Mouse (Mus musculus) sigmoid colon, adult 10 weeks (tissue): ENCODE data around the gene Tmprss11a. TPM values are rescaled to one million over a fixed set of nuclear protein-coding genes. Genes with fewer than 3 reads are reported as not detected.

Experiments used
- polyA plus RNA-seq: library from polyadenylated mRNA; stranded (reverse); fragments of 350-450 nt; fragmentation: Illumina TruSeq; extraction: RNeasy Lipid Tissue Mini Kit (QIAGEN cat#74804); gene quantifications from one replicate; pipeline ENCODE4 v1.2.3, GENCODE M21; 2014; ENCODE audit warnings: low read depth, low replicate concordance

Tmprss11a gene
- not detected for polyA plus RNA-seq

DNA sequence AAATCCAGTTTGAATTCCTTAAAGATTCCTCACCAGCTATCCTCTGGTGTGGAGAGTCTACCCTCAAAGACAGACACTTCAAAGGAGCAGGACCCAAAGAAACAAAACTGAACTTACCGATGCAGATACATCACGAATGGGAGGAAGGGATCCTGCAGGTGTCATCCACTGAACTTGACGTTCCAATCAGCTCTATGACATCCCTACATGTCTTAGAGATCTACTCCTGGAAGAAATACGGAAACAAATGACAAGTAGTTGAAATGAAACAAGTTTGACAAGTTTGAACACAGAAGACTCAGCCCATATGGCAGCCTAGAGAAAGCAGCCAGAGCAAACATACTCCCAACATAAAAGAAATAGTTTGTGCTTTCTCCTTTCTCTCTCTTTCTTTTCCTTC is at the start of gene Tmprss11a:
Gene Tmprss11a, minus strand, starts transcription at position 101 of the 400 bp plus-strand sequence.

DNA sequence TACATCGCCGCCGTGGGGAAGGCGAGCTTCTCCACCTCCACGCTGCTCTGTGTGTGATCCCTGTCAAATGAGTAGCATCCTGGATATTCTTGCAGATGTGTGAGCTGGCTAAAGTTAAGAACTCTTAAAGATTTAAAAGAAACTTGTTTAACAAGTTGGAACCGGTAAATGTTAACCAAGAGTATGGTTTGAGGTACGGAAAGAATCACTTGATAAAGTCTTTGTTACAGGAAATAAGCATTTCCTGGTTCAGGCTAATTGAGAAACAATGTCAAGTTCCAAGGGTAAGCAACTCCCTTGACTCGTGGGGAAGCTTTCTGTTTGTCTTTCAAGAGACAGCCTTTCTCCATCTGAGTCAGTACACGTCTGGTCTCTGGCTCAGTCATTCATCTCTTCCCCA is 49.7 kb upstream of the Tmprss11a start, which contains the start of gene Tmprss11g:
Gene Tmprss11g, minus strand, starts transcription at position 101 of the 400 bp plus-strand sequence.

DNA sequence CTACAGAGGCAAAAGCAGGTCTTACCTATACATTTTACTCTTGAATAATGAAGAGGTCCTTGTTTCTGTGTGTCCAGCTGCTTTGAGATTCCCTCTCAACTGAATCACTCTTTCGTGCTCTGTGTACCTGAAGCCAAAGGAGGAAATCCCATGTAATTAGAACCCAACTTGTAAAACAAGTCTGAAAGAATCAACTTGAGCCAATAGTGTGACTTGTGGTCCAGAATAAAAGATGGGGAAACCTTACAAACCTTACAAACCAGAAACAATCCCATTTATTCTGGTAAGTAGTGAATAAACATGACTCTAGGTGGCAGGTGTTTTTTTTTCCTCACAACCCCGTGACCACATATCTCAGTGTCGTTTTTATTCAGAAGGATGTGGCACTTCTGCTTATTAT is 95.5 kb downstream of the Tmprss11a start, which contains the start of gene Tmprss11d:
Gene Tmprss11d, minus strand, starts transcription at position 101 of the 400 bp plus-strand sequence.

Other genes with a start within 250 kb of the Tmprss11a start
- not detected for gene Tmprss11c, start 179.7 kb downstream of the Tmprss11a start, polyA plus RNA-seq
- not detected for gene Tmprss11d, start 95.6 kb downstream of the Tmprss11a start, polyA plus RNA-seq
- not detected for gene Tmprss11g, start 49.6 kb upstream of the Tmprss11a start, polyA plus RNA-seq
- not detected for gene Tmprss11f, start 163.4 kb upstream of the Tmprss11a start, polyA plus RNA-seq
- not detected for gene Tmprss11b, start 207.4 kb upstream of the Tmprss11a start, polyA plus RNA-seq